Mouse (Mus musculus) myocyte (in vitro differentiated cells): ENCODE data around the gene Nr2e3.

Experiments
- E2F4 ChIP-seq: IDR thresholded peaks from one replicate; pipeline ENCODE4 v1.6.1; 2011; ENCODE audit warnings: mild to moderate bottlenecking, control low read depth, moderate library complexity; ENCODE audit not compliant: insufficient read depth
- MYOD1 ChIP-seq, 3 experiments: IDR thresholded peaks; one replicate each; pipeline ENCODE4 v1.6.1; 2011; ENCODE audit warnings: control low read depth in 2 of 3, low read depth in 2 of 3, mild to moderate bottlenecking in 2 of 3, moderate library complexity in 1 of 3; ENCODE audit not compliant: insufficient read length in 2 of 3, control insufficient read depth in 1 of 3
- POLR2A ChIP-seq: IDR thresholded peaks from one replicate; pipeline ENCODE4 v1.6.1; 2011; ENCODE audit warnings: low read depth, mild to moderate bottlenecking, control low read depth, moderate library complexity; ENCODE audit not compliant: insufficient read length
- POLR2AphosphoS2 ChIP-seq: IDR thresholded peaks from one replicate; pipeline ENCODE4 v1.6.1; 2011; ENCODE audit warnings: low read depth, control low read depth; ENCODE audit not compliant: insufficient read length
- TCF12 ChIP-seq: IDR thresholded peaks from one replicate; pipeline ENCODE4 v1.6.1; 2011; ENCODE audit warnings: mild to moderate bottlenecking, control low read depth; ENCODE audit not compliant: poor library complexity, insufficient read depth, severe bottlenecking

DNA sequence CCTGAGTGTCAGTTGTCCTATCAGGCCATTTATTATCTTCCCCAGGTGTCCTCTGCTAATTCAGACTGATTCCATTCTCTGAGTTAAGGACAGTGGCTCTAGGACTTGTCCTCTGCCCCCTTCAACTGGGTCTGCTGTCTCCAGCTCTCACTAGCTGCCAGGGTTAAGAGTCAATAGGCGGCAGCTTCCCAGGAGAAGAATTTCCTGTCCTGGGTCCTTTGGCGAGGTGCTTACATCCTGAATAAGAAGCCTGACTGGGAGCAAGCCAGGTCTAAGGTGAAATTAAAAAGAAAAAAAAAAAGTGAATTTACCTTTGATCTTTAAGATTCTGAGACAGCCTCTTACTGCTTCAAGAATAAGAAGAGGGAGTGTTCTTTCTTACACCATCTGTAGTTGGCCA lies 20.8 kb downstream of the Nr2e3 start:
- TF ChIP-seq POLR2AphosphoS2 (no peak), POLR2A (no peak), MYOD1 (IDR thresholded peaks at IDR 0.05; ENCODE audit: control insufficient read depth in 1 of 3, insufficient read length in 2 of 3, low read depth in 2 of 3) (no peak), TCF12 (no peak), E2F4 (no peak)
